Mouse (Mus musculus): ENCODE data around the gene Gtf2ird2.

GRCm38 (mm10) chr5:134268751-134269150 lies 84.9 kb downstream of the Gtf2ird2 start:
- no peak for TF ChIP-seq CTCF (conservative IDR thresholded peaks at IDR 0.05; ENCODE audit: low read length)
- TF ChIP-seq NANOG (IDR thresholded peaks at IDR 0.05; ENCODE audit: borderline replicate concordance, low read length), result no peak
